Mouse (Mus musculus) stomach, postnatal 0 days (tissue): ENCODE results near the gene Polr3h. TPM values are rescaled to one million over a fixed set of nuclear protein-coding genes. Genes with fewer than 3 reads are reported as not detected.

ENCODE experiments used
- ATAC-seq: fragments of 200-750 bp; cut with Nextera tagmentation; 2 replicates; pipeline ENCODE4 v1.8.0; 2017; ENCODE audit not compliant: low FRiP score, low TSS enrichment
- DNase-seq: peaks from one replicate; pipeline ENCODE4 v3.0.0-alpha.2; 2016; ENCODE audit warnings: low spot score
- H3K27ac ChIP-seq: fragments of 300-500 bp; sonication (generic); replicated peaks from 2 replicates; pipeline ENCODE4 v1.5.1; 2014; ENCODE audit warnings: mild to moderate bottlenecking, control low read depth
- H3K27me3 ChIP-seq: fragments of 300-500 bp; sonication (generic); 2 replicates; pipeline ENCODE4 v1.6.1; 2014; ENCODE audit warnings: low read length; ENCODE audit not compliant: control insufficient read depth, insufficient read depth
- H3K36me3 ChIP-seq: fragments of 300-500 bp; sonication (generic); 2 replicates; pipeline ENCODE4 v1.6.1; 2014; ENCODE audit warnings: low read length, mixed read lengths; ENCODE audit not compliant: control insufficient read depth, insufficient read depth
- H3K4me1 ChIP-seq: fragments of 300-500 bp; sonication (generic); replicated peaks from 2 replicates; pipeline ENCODE4 v1.6.1; 2014; ENCODE audit warnings: antibody characterized with exemption; ENCODE audit not compliant: control insufficient read depth, insufficient read depth
- H3K4me2 ChIP-seq: fragments of 300-500 bp; sonication (generic); replicated peaks from 2 replicates; pipeline ENCODE4 v1.6.1; 2014; ENCODE audit warnings: low read depth, mild to moderate bottlenecking, control low read depth, moderate library complexity
- H3K4me3 ChIP-seq: fragments of 300-500 bp; sonication (generic); 2 replicates; pipeline ENCODE4 v1.5.1; 2014; ENCODE audit warnings: low read depth, low read length, control low read depth
- H3K9ac ChIP-seq: fragments of 300-500 bp; sonication (generic); 2 replicates; pipeline ENCODE4 v1.6.1; 2014; ENCODE audit warnings: mild to moderate bottlenecking, low read length, control low read depth, mixed read lengths
- H3K9me3 ChIP-seq: fragments of 300-500 bp; sonication (generic); 2 replicates; pipeline ENCODE4 v1.6.1; 2016; ENCODE audit warnings: low read length; ENCODE audit not compliant: control insufficient read depth
- CTCF ChIP-seq: IDR thresholded peaks from 2 replicates; pipeline ENCODE4 v1.5.1; 2016; ENCODE audit warnings: antibody characterized with exemption, low read depth, mild to moderate bottlenecking, moderate library complexity
- EP300 ChIP-seq: optimal IDR thresholded peaks from 2 replicates; pipeline ENCODE3; 2016; ENCODE audit warnings: antibody characterized with exemption
- WGBS: fragments of 180-500 bp; shearing (Covaris S2); extraction: QIAGEN DNeasy Blood & Tissue Kit; methylation state at CpG from one replicate; pipeline ENCODE4 v1.1.7; 2014; 5-methylcytosine and 5-hydroxymethylcytosine counted together
- polyA plus RNA-seq: library from polyadenylated mRNA; unstranded; fragments of >200 nt; fragmentation: Nextera tagmentation; extraction: Ambion mirVana; gene quantifications from 2 replicates; pipeline ENCODE4 v1.2.1, GENCODE M21; 2015

Polr3h gene
- polyA plus RNA-seq, 1 experiment from 2014 or later = 65.6 TPM

GRCm38 (mm10) chr15:81943176-81943749 lies 17.2 kb upstream of the Polr3h start:
- TF ChIP-seq CTCF (no peak), EP300 (no peak)
- no peaks in the 10 kb centered on the region for H3K27me3 ChIP-seq
- ATAC-seq (no peak), DNase-seq (no peak)
- H3K36me3 ChIP-seq = no peaks in the 10 kb centered on the region
- H3K27ac ChIP-seq = no peak overlapping the region
- H3K4me2 ChIP-seq = no peak overlapping the region
- H3K9ac ChIP-seq = no peak overlapping the region
- no peaks in the 10 kb centered on the region for H3K9me3 ChIP-seq
- WGBS = 22% methylated on average over 9 of the region's 9 CpGs
- no peaks in the 10 kb centered on the region for H3K4me1 ChIP-seq
- no peak overlapping the region for H3K4me3 ChIP-seq

- no peak overlapping the region for H3K4me2 ChIP-seq
- 90% methylated on average over 2 of the region's 2 CpGs for WGBS
These were observed 15.0 kb upstream of the Polr3h start for GRCm38 (mm10) chr15:81941010-81941409.

DNA sequence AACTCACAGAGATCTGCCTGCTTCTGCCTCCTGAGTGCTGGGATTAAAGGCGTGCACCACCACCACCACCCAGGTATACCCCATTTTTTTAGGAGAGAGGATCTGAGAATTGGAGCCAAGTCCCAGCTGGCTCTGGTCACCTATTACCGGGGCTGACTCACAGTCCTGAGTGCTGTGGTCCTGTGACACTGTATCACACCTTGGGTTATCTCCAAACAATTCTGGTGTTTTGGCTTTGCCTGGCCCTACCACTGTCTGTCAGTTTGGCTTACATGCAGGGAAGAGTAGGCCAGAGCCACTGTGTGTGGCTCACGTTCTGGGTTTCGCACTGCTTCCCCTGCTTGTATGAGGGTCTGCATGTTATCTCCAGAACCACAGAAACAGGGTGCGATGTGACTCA lies 14.2 kb upstream of the Polr3h start:
- 91% methylated on average over 5 of the region's 5 CpGs for WGBS

More at GRCm38 (mm10) chr15:81941010-81941409, 15.0 kb upstream of the Polr3h start:
- DNase-seq (no peak), ATAC-seq (no peak)
- H3K4me1 ChIP-seq = peaks cover 2% of the 10 kb centered on the region; the same call in 1 of the 2 replicates
- H3K4me3 ChIP-seq = no peak overlapping the region
- no peaks in the 10 kb centered on the region for H3K9me3 ChIP-seq
- TF ChIP-seq EP300 (no peak), CTCF (peak; percentile 34)
- no peak overlapping the region for H3K9ac ChIP-seq
- no peak overlapping the region for H3K27ac ChIP-seq
- no peaks in the 10 kb centered on the region for H3K27me3 ChIP-seq
- H3K36me3 ChIP-seq = no peaks in the 10 kb centered on the region

GRCm38 (mm10) chr15:81939774-81940173 lies 13.7 kb upstream of the Polr3h start:
- Histone ChIP-seq H3K36me3 (no peaks in the 10 kb centered on the region), H3K9me3 (no peaks in the 10 kb centered on the region), H3K9ac (no peak overlapping the region), H3K4me2 (no peak overlapping the region), H3K27ac (no peak overlapping the region), H3K4me1 (peaks cover 2% of the 10 kb centered on the region; the same call in 1 of the 2 replicates), H3K27me3 (no peaks in the 10 kb centered on the region), H3K4me3 (no peak overlapping the region)
- DNase-seq = no peak
- no peak for TF ChIP-seq EP300
- 83% methylated on average over 4 of the region's 4 CpGs for WGBS
- ATAC-seq = no peak

More for the DNA sequence above, 14.2 kb upstream of the Polr3h start:
- H3K4me1 ChIP-seq = peaks cover 2% of the 10 kb centered on the region; the same call in 1 of the 2 replicates
- H3K4me2 ChIP-seq = no peak overlapping the region
- no peak for TF ChIP-seq CTCF
- TF ChIP-seq EP300 = no peak
- H3K36me3 ChIP-seq = no peaks in the 10 kb centered on the region
- ATAC-seq (no peak), DNase-seq (no peak)
- no peaks in the 10 kb centered on the region for H3K27me3 ChIP-seq
- no peak overlapping the region for H3K4me3 ChIP-seq
- H3K9ac ChIP-seq = no peak overlapping the region
- no peaks in the 10 kb centered on the region for H3K9me3 ChIP-seq
- H3K27ac ChIP-seq = no peak overlapping the region

- Histone ChIP-seq H3K9me3 (no peaks in the 10 kb centered on the region), H3K36me3 (no peaks in the 10 kb centered on the region), H3K9ac (no peak overlapping the region), H3K4me1 (peaks cover 2% of the 10 kb centered on the region; the same call in 1 of the 2 replicates), H3K27ac (no peak overlapping the region), H3K27me3 (no peaks in the 10 kb centered on the region), H3K4me2 (no peak overlapping the region), H3K4me3 (no peak overlapping the region)
- DNase-seq = no peak
- 85% methylated on average over 10 of the region's 10 CpGs for WGBS
- ATAC-seq = no peak
- TF ChIP-seq EP300 (no peak), CTCF (no peak)
These were observed 13.2 kb upstream of the Polr3h start for GRCm38 (mm10) chr15:81939157-81939715.

DNA sequence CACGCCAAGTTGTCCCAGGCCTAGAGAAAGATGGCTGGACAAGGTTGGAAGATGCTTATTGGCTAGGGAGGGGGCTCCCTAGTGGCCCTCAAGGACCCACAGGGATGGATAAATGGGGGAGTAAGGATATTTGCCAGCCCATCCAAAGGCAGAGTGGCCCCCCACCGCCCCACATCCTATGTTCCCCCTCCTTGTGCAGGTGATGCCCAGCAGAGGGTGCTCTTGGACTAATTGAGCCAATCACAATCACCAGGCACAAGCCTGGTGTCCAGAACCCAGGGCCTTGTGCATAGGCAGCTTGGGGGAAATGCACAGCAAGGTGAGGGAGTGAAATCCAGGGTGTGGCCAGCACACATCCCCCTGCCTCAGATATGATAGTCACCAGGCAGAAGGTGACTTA lies 12.2 kb upstream of the Polr3h start:
- no peak overlapping the region for H3K4me2 ChIP-seq
- H3K4me1 ChIP-seq = peaks cover 2% of the 10 kb centered on the region; the same call in 1 of the 2 replicates
- no peaks in the 10 kb centered on the region for H3K36me3 ChIP-seq
- H3K9me3 ChIP-seq = no peaks in the 10 kb centered on the region
- no peaks in the 10 kb centered on the region for H3K27me3 ChIP-seq
- no peak overlapping the region for H3K9ac ChIP-seq
- TF ChIP-seq CTCF (peak; percentile 81), EP300 (no peak)
- DNase-seq = peak; percentile 54
- WGBS = 37% methylated on average over 2 of the region's 2 CpGs
- no peak overlapping the region for H3K27ac ChIP-seq
- no peak for ATAC-seq
- no peak overlapping the region for H3K4me3 ChIP-seq
